Mouse (Mus musculus) limb, embryonic 15.5 days (tissue): ENCODE results near the gene Il1r1. TPM values are rescaled to one million over a fixed set of nuclear protein-coding genes. Genes with fewer than 3 reads are reported as not detected.
A peak's percentile ranks its signal among the peaks of the same experiment; 100 is the strongest.

Experiments
- ATAC-seq: fragments of 200-750 bp; cut with Nextera tagmentation; 2 replicates; pipeline ENCODE4 v1.8.0; 2017; ENCODE audit warnings: low read depth, moderate TSS enrichment; ENCODE audit not compliant: insufficient number of reproducible peaks, low FRiP score, low TSS enrichment
- H3K27ac ChIP-seq: fragments of 300-500 bp; sonication (generic); 2 replicates; pipeline ENCODE4 v1.5.1; 2015; ENCODE audit warnings: moderate library complexity, mild to moderate bottlenecking, inconsistent platforms
- H3K27me3 ChIP-seq: fragments of 300-500 bp; sonication (generic); 2 replicates; pipeline ENCODE4 v1.6.1; 2015; ENCODE audit warnings: inconsistent platforms
- H3K36me3 ChIP-seq: fragments of 300-500 bp; sonication (generic); 2 replicates; pipeline ENCODE4 v1.6.1; 2015; ENCODE audit warnings: inconsistent platforms
- H3K4me1 ChIP-seq: fragments of 300-500 bp; sonication (generic); 2 replicates; pipeline ENCODE4 v1.6.1; 2015; ENCODE audit warnings: inconsistent platforms
- H3K4me2 ChIP-seq: fragments of 300-500 bp; sonication (generic); 2 replicates; pipeline ENCODE4 v1.6.1; 2015; ENCODE audit warnings: mild to moderate bottlenecking, inconsistent platforms
- H3K4me3 ChIP-seq: fragments of 300-500 bp; sonication (generic); 2 replicates; pipeline ENCODE4 v1.5.1; 2015; ENCODE audit warnings: mild to moderate bottlenecking, inconsistent platforms
- H3K9ac ChIP-seq: fragments of 300-500 bp; sonication (generic); 2 replicates; pipeline ENCODE4 v1.6.1; 2015; ENCODE audit warnings: inconsistent platforms
- H3K9me3 ChIP-seq: fragments of 300-500 bp; sonication (generic); 2 replicates; pipeline ENCODE4 v1.6.1; 2016; ENCODE audit warnings: inconsistent platforms
- WGBS: fragments of 180-500 bp; shearing (Covaris S2); methylation state at CpG from one replicate; pipeline ENCODE4 v1.1.7; 2015; 5-methylcytosine and 5-hydroxymethylcytosine counted together
- polyA plus RNA-seq: library from polyadenylated mRNA; unstranded; fragments of >200 nt; fragmentation: Nextera tagmentation; extraction: Ambion mirVana; gene quantifications from 2 replicates; pipeline ENCODE4 v1.2.1, GENCODE M21; 2015

Gene Il1r1
- polyA plus RNA-seq = 10.4 and 10.6 TPM in 2 replicates

DNA sequence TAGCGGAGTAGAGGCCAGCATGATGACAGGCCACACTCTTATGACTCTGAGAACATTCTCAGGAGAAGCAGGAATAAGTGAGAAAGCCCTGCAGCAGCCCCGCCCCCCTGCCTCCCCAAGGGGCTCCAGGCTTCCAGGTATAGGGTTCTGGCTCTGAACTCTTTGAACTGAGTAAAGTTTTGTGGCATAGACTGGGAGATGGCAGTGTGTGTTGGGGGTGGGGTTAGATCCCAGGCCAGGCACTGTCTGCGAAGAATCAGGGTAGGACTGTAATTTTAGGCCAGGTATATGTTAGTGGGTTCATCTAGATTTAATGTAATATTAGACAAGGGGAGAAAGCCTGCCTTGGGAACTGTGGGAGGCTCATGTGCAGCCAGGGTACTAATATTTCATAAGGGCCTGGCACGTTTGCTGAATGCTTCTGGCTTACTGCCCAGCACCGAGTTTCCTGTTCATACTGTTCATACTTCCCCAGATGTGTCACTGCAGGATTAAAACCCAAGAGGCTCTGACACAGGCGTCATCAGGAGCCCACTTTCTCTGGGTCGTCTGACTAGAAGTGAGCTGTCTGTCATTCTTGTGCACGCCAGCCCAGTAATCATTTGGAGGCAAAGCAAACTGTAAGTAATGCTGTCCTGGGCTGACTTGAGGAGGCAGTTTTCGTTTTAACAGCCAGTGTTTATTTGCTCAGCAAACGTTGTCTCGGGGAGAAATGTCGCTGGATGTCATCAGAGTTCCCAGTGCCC lies at the start of gene Il1r1:
Gene Il1r1 (plus strand): TSS at position 542 of the 746 bp plus-strand sequence.
- peak; percentile 48; the same call in 1 of the 2 replicates for ATAC-seq
- Histone ChIP-seq H3K4me3 (no peak within 1 kb of the TSS), H3K4me1 (peaks cover 14% of the 10 kb centered on the region), H3K9ac (no peak within 1 kb of the TSS), H3K4me2 (peak within 1 kb of the TSS; percentile 12; the same call in 1 of the 2 replicates), H3K36me3 (no peaks in the 10 kb centered on the region), H3K27me3 (no peaks in the 10 kb centered on the region), H3K27ac (peak within 1 kb of the TSS; percentile 57), H3K9me3 (no peaks in the 10 kb centered on the region)
- 19% methylated on average over 12 of the region's 12 CpGs for WGBS

DNA sequence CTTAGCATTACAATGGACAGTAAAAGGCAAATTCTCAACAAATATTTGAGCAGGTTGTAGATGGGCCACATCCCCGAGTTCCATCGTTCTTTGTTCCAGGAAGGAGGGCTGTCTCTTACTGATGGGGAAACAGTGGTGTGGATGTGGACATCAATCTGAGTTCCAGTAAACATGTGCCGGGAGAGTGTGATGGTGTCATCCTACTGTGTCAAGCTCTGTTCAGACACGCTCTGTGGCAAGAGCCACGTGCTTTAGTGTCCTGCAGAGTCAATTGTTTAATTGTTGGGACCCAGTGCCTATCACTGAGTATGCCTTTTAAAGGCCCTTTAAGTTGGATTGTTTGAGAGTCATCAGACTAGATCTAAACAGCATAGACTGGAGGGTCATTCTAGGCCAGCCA lies 49.8 kb upstream of the Il1r1 start:
- no peaks in the 10 kb centered on the region for H3K9me3 ChIP-seq
- no peak overlapping the region for H3K4me2 ChIP-seq
- no peak overlapping the region for H3K4me3 ChIP-seq
- H3K4me1 ChIP-seq = 0 out of 2 replicates have a peak, but pooled peaks cover 4% of the 10 kb centered on the region
- no peak overlapping the region for H3K9ac ChIP-seq
- no peaks in the 10 kb centered on the region for H3K36me3 ChIP-seq
- H3K27me3 ChIP-seq = no peaks in the 10 kb centered on the region
- no peak for ATAC-seq
- WGBS = 86% methylated on average over 5 of the region's 5 CpGs
- H3K27ac ChIP-seq = no peak overlapping the region

DNA sequence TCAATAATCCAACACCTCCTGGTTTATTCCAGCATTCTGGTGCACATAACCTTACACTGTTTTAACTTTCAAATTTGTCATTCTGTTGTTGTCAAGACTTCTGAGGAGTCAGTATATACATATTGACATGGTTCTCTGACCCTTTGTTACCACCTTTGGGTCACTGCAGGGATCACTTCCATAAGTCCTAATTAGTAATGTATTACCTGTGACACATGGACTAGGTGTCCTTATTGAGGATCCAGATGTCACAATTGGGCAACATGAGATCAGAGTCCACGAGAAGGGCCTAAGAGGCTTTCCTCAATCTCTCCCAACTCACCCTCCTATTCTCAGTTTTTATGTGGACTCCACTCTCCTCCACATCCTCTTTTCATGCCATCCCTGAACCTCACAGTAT lies 49.1 kb upstream of the Il1r1 start:
- Histone ChIP-seq H3K9me3 (no peaks in the 10 kb centered on the region), H3K4me2 (no peak overlapping the region), H3K9ac (no peak overlapping the region), H3K36me3 (no peaks in the 10 kb centered on the region), H3K27me3 (no peaks in the 10 kb centered on the region), H3K4me3 (no peak overlapping the region), H3K27ac (no peak overlapping the region), H3K4me1 (0 out of 2 replicates have a peak, but pooled peaks cover 4% of the 10 kb centered on the region)
- ATAC-seq = no peak
- 91% methylated on average over 1 of the region's 1 CpGs for WGBS

DNA sequence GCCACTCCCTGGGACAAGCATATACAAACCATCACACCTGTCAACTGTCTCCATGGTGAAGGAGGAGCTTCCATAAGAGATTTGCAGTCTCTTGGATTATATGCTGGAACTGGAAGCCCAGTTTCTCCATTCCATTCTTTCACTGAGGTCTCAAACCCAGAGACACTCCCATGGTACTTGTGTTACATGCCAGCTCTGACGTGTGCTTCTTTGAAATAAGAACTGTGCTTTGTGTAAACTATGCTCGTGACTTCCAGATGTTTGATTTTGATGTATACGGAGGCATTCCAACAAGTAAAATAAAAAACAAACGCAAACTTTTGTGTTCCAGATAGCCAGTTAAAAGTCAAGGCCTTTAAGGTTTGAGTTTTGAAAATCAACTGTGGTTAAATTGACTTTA lies 45.8 kb upstream of the Il1r1 start:
- 0 out of 2 replicates have a peak, but pooled peaks cover 4% of the 10 kb centered on the region for H3K4me1 ChIP-seq
- peak overlapping the region; percentile 33; the same call in 1 of the 2 replicates for H3K27ac ChIP-seq
- no peaks in the 10 kb centered on the region for H3K27me3 ChIP-seq
- ATAC-seq = no peak
- H3K9me3 ChIP-seq = no peaks in the 10 kb centered on the region
- H3K4me3 ChIP-seq = no peak overlapping the region
- WGBS = 36% methylated on average over 4 of the region's 4 CpGs
- no peaks in the 10 kb centered on the region for H3K36me3 ChIP-seq
- H3K9ac ChIP-seq = no peak overlapping the region
- H3K4me2 ChIP-seq = no peak overlapping the region

DNA sequence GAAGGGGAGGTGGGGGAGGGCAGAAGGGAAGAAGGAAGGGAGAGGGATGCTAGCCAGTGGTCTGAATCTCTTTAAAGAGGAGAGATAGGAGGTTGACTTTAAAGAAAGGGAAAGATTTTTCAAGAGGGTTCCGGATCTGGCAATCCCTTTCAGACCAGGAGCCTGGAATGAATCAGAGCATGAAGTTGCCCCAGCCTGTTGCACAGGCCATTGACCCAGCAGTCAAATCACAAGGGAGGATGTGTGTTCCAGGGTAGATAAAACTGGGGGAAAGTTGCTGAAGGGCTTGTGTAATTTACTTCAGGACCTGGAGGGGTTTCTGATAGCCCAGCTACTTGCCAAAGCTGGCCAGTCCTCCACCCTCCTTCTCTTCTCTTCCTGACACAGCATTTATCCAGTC lies 45.4 kb upstream of the Il1r1 start:
- Histone ChIP-seq H3K4me3 (no peak overlapping the region), H3K27me3 (no peaks in the 10 kb centered on the region), H3K4me1 (0 out of 2 replicates have a peak, but pooled peaks cover 4% of the 10 kb centered on the region), H3K9me3 (no peaks in the 10 kb centered on the region), H3K9ac (no peak overlapping the region), H3K27ac (peak overlapping the region; percentile 33; the same call in 1 of the 2 replicates), H3K4me2 (no peak overlapping the region), H3K36me3 (no peaks in the 10 kb centered on the region)
- WGBS = 59% methylated on average over 1 of the region's 1 CpGs
- ATAC-seq = no peak

DNA sequence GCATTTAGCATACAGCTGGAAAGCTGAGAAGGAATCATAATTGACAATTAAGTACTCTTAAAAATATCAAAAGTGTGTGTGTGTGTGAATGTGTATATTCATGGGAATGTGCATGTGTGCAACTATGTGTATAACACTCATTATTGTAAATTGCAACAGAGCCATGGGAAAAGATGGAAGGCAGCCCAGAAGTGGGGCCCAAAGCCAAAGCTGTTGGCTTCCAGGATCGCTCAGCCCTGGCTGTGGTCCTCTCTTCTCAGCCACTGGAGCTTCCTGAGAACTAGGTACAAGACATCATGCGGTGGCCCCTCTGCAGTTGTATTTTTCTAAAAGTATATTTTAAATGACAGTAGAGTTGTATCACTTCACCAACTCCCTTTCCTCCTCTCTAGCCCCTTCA lies 44.0 kb upstream of the Il1r1 start:
- H3K36me3 ChIP-seq = no peaks in the 10 kb centered on the region
- ATAC-seq = no peak
- H3K4me1 ChIP-seq = 0 out of 2 replicates have a peak, but pooled peaks cover 4% of the 10 kb centered on the region
- no peak overlapping the region for H3K4me3 ChIP-seq
- WGBS = 58% methylated on average over 2 of the region's 2 CpGs
- H3K27ac ChIP-seq = no peak overlapping the region
- no peaks in the 10 kb centered on the region for H3K9me3 ChIP-seq
- no peaks in the 10 kb centered on the region for H3K27me3 ChIP-seq
- no peak overlapping the region for H3K9ac ChIP-seq
- no peak overlapping the region for H3K4me2 ChIP-seq

DNA sequence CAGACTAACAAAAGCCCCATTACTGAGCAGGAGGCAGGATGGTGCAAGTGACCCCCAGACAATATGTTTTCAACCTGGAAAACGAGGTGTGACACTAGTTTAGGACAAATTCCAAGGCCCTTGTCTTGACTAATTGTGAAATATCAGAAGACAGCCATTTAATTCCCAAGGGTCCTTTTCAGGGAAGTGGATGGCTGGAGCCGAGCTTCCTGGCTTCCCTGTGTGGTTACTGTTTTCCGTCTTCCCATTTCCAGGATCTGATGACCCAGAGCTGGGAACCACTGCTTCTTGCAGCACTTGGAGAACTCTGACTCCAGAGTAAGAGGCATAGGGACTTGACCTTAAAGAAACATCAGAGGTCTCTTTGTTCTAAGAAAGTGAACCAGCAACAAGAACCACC lies 43.2 kb upstream of the Il1r1 start:
- H3K27ac ChIP-seq = no peak overlapping the region
- no peak overlapping the region for H3K4me3 ChIP-seq
- no peak overlapping the region for H3K9ac ChIP-seq
- H3K27me3 ChIP-seq = no peaks in the 10 kb centered on the region
- WGBS = 47% methylated on average over 3 of the region's 3 CpGs
- no peaks in the 10 kb centered on the region for H3K9me3 ChIP-seq
- 0 out of 2 replicates have a peak, but pooled peaks cover 4% of the 10 kb centered on the region for H3K4me1 ChIP-seq
- ATAC-seq = no peak
- no peak overlapping the region for H3K4me2 ChIP-seq
- no peaks in the 10 kb centered on the region for H3K36me3 ChIP-seq

DNA sequence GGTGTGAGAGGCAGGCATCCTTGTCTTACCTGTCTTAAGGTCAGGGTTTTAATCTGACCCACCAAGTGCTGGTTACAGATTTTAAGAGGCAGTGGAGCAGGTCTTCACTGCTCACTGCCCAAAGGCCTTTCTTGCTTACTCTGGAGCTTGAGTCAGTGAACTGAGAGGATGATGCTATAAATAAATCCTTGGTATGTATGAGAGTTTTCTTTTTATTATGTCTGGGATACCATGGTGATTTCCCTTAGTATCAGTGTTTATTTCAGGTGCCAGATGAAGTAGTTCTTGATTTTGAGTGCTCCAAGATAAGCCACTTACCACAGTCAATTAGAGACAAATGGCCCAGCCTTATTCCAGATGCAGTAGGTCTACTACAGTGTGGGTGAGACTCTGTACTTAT lies 41.5 kb upstream of the Il1r1 start:
- H3K27me3 ChIP-seq = no peaks in the 10 kb centered on the region
- H3K9me3 ChIP-seq = no peaks in the 10 kb centered on the region
- no peaks in the 10 kb centered on the region for H3K36me3 ChIP-seq
- no peak for ATAC-seq
- H3K4me1 ChIP-seq = 0 out of 2 replicates have a peak, but pooled peaks cover 8% of the 10 kb centered on the region
- H3K9ac ChIP-seq = no peak overlapping the region
- no peak overlapping the region for H3K27ac ChIP-seq
- no peak overlapping the region for H3K4me2 ChIP-seq
- no peak overlapping the region for H3K4me3 ChIP-seq

DNA sequence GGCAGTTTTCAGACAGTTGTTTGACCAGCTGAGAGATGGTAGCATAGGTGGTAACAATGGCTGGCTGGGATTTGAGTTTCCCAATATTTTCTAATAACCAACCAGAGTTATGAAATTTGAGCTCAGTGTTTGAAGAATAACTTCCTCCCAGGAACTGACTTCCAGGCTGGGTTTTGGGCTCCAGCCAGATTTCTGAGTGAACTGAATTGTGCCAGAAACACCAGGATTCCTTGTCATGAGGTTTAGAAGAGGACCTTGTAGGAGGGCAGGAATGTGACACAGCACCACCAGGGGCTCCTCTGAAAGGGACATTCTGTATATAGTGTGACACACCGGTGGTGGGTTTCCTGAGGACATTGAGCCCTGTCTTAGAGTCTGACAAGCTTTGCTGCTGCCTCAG lies 36.9 kb upstream of the Il1r1 start:
- no peak overlapping the region for H3K4me2 ChIP-seq
- ATAC-seq = no peak
- 0 out of 2 replicates have a peak, but pooled peaks cover 3% of the 10 kb centered on the region for H3K4me1 ChIP-seq
- no peaks in the 10 kb centered on the region for H3K9me3 ChIP-seq
- no peaks in the 10 kb centered on the region for H3K36me3 ChIP-seq
- 62% methylated on average over 1 of the region's 1 CpGs for WGBS
- H3K27ac ChIP-seq = no peak overlapping the region
- no peak overlapping the region for H3K9ac ChIP-seq
- H3K27me3 ChIP-seq = no peaks in the 10 kb centered on the region
- H3K4me3 ChIP-seq = no peak overlapping the region

DNA sequence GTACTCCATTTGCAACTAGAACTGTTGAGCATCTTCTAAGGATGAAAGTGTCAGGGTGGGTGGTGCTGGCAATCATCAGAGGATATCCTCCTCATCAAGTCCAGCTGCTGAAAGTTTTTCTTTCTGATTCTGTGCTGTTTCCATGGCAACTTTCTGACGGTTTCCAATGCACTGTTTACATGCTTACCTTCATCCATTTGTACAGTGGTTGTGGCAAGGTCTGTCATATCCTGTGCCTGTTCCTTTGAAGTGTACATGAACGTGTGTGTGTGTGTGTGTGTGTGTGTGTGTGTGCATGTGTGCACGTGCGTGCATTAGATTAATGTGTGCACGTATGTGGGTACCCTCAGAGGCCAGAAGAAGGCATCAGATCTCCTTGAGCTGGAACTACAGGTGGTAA lies 34.9 kb upstream of the Il1r1 start:
- 0 out of 2 replicates have a peak, but pooled peaks cover 3% of the 10 kb centered on the region for H3K4me1 ChIP-seq
- no peak for ATAC-seq
- H3K4me2 ChIP-seq = no peak overlapping the region
- no peak overlapping the region for H3K9ac ChIP-seq
- no peaks in the 10 kb centered on the region for H3K36me3 ChIP-seq
- H3K27me3 ChIP-seq = no peaks in the 10 kb centered on the region
- no peaks in the 10 kb centered on the region for H3K9me3 ChIP-seq
- 70% methylated on average over 5 of the region's 5 CpGs for WGBS
- H3K27ac ChIP-seq = no peak overlapping the region
- H3K4me3 ChIP-seq = no peak overlapping the region

DNA sequence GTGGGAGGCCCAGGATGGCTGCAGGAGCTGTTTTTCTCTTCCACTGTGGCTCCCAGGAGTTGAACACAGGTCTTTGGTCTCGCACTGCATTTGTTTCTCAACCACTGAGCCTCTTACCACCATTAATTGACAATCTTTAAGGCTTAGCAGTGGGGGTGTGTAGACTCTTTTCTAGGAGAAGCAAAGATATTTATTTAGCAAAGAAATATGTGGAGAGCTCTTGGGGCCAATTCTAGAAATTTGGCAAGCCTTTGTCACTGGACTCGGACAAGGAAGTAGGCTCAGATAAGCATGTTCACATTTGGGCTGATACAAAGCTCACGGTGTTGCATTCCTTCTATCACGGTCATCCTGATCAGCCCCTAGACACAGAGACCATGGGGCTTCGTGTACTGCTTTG lies 34.0 kb upstream of the Il1r1 start:
- H3K27ac ChIP-seq = no peak overlapping the region
- H3K4me3 ChIP-seq = no peak overlapping the region
- H3K9me3 ChIP-seq = no peaks in the 10 kb centered on the region
- H3K4me2 ChIP-seq = no peak overlapping the region
- no peak for ATAC-seq
- H3K9ac ChIP-seq = no peak overlapping the region
- H3K4me1 ChIP-seq = 0 out of 2 replicates have a peak, but pooled peaks cover 3% of the 10 kb centered on the region
- WGBS = 80% methylated on average over 5 of the region's 5 CpGs
- no peaks in the 10 kb centered on the region for H3K27me3 ChIP-seq
- H3K36me3 ChIP-seq = no peaks in the 10 kb centered on the region

DNA sequence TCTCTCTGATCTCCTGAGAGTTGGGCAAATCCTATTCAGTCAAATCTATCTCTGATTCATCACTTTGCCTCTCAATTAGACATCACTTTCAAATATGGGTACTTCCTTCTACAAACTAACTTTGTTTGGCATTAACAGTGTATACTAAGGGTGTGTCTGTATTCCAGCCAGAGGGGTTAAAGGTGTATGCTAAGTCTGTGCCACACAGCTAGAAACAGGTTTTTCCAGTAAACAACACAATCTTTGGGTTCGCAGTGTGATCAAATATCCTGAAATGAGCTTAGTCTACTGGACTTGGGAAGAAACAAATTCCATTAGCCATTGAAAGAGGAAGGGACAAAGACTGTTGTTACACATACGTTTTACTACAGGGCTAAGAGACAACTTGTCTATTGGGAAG lies 30.6 kb upstream of the Il1r1 start:
- H3K4me1 ChIP-seq = no peaks in the 10 kb centered on the region
- no peak overlapping the region for H3K4me2 ChIP-seq
- H3K27ac ChIP-seq = no peak overlapping the region
- no peak for ATAC-seq
- no peaks in the 10 kb centered on the region for H3K36me3 ChIP-seq
- WGBS = 84% methylated on average over 2 of the region's 2 CpGs
- H3K4me3 ChIP-seq = no peak overlapping the region
- no peaks in the 10 kb centered on the region for H3K9me3 ChIP-seq
- no peak overlapping the region for H3K9ac ChIP-seq
- H3K27me3 ChIP-seq = no peaks in the 10 kb centered on the region
